Mouse (Mus musculus) thymus, adult 2 months (tissue): ENCODE results near the gene Ide.

ENCODE experiments used
- CTCF ChIP-seq: fragments of 200-500 bp; IDR thresholded peaks from 2 replicates; pipeline ENCODE4 v1.5.1; 2012; ENCODE audit warnings: mild to moderate bottlenecking, control low read depth, low read length, moderate library complexity, borderline replicate concordance; ENCODE audit not compliant: control insufficient read depth, poor library complexity, insufficient read depth; ENCODE audit errors: extremely low read depth
- POLR2A ChIP-seq: fragments of 200-500 bp; IDR thresholded peaks from 2 replicates; pipeline ENCODE4 v1.6.1; 2012; ENCODE audit warnings: mild to moderate bottlenecking, low read length, control low read depth, moderate library complexity; ENCODE audit not compliant: control insufficient read depth, poor library complexity, insufficient read depth; ENCODE audit errors: extremely low read depth

DNA sequence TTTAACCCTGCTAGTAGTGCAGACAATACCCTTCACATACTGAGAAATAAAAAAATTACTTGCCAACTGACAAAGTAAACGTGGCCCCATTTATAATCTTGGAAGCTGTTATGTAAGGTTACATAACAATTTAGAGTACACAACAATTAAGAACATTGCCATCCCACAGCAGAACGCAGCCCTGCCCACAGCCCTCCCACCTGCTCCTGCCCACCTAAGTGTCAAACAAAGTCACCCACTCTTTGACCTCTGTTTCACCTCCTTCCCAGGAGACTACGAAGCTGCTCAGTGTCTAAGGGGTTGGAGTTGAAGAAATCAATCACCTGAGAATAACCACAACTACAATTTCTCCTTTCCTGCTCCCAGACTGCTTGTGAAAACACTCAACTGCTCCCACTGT, 14.1 kb downstream of the Ide start:
- TF ChIP-seq POLR2A: no peak
- TF ChIP-seq CTCF: no peak
